Mouse (Mus musculus) erythroblast, embryonic 14.5 days (primary cell): ENCODE measurements at regions not wholly inside any gene's neighbourhood (a gene's known extent, or its start where the extent isn't known, plus 50 kb on each side); places are given as distances from the start of the nearest gene placed in this dataset.

Experiments used
- GATA1 ChIP-seq: IDR thresholded peaks from 2 replicates; pipeline ENCODE4 v1.6.1; 2012; ENCODE audit warnings: low read length, inconsistent platforms, mixed read lengths
- TAL1 ChIP-seq: IDR thresholded peaks from 3 replicates; pipeline ENCODE4 v1.6.1; 2012; ENCODE audit warnings: low read length, inconsistent platforms, mixed read lengths

- TF ChIP-seq GATA1 = no peak
- no peak for TF ChIP-seq TAL1
Observed at GRCm38 (mm10) chr3:148143776-148144175, 846.6 kb downstream of the Adgrl2 start.
